Mouse (Mus musculus) heart, adult 2 months (tissue): ENCODE measurements at regions not wholly inside any gene's neighbourhood (a gene's known extent, or its start where the extent isn't known, plus 50 kb on each side); places are given as distances from the start of the nearest gene placed in this dataset.
"Not testable (repeated sequence)": the region's sequence is repeated elsewhere in the genome, so short reads cannot be mapped to it uniquely, and the experiment has no call there.

ENCODE experiments used
- CTCF ChIP-seq: fragments of 200-600 bp; IDR thresholded peaks from 2 replicates; pipeline ENCODE4 v1.8.1; 2022; ENCODE audit warnings: antibody characterized with exemption, mild to moderate bottlenecking, moderate library complexity
- EP300 ChIP-seq: fragments of 200-500 bp; IDR thresholded peaks from 2 replicates; pipeline ENCODE4 v1.6.1; 2011; ENCODE audit warnings: low read depth, low read length, control low read depth; ENCODE audit not compliant: insufficient read depth
- POLR2A ChIP-seq: fragments of 200-500 bp; IDR thresholded peaks from 2 replicates; pipeline ENCODE4 v1.6.1; 2011; ENCODE audit warnings: mild to moderate bottlenecking, low read depth, low read length, control low read depth; ENCODE audit not compliant: insufficient read depth

GRCm38 (mm10) chr12:93930242-93930641 lies 1761.8 kb upstream of the Flrt2 start:
- not testable (repeated sequence) for TF ChIP-seq POLR2A, CTCF, EP300
